Mouse (Mus musculus) liver (tissue): Measurements from ENCODE around the gene Dhrs7.

Experiments
- DNase-seq: peaks from one replicate; pipeline ENCODE4 v3.0.0-alpha.2; 2020; ENCODE audit warnings: mixed read lengths

The Dhrs7 gene

DNA sequence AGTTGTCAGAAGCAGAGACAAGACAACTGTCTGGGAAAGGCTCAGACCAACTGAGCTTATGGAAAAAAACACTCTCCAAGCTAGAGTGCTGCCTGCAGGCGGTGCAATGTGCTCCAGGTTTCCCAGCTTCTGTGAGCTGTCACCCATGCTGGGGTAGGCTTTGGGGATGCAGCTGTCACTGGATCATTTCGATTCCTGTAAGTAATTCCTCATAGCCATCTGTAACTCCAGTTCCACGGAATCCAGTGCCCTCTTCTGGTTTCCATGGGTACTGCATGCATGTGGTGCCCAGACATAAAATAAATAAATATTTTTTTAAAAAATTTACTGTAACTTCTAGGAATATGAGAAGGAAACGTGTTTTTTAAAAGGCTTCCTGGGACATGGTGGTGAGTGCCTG is 10.0 kb downstream of the Dhrs7 start:
- DNase-seq, result peak; percentile 54

DNA sequence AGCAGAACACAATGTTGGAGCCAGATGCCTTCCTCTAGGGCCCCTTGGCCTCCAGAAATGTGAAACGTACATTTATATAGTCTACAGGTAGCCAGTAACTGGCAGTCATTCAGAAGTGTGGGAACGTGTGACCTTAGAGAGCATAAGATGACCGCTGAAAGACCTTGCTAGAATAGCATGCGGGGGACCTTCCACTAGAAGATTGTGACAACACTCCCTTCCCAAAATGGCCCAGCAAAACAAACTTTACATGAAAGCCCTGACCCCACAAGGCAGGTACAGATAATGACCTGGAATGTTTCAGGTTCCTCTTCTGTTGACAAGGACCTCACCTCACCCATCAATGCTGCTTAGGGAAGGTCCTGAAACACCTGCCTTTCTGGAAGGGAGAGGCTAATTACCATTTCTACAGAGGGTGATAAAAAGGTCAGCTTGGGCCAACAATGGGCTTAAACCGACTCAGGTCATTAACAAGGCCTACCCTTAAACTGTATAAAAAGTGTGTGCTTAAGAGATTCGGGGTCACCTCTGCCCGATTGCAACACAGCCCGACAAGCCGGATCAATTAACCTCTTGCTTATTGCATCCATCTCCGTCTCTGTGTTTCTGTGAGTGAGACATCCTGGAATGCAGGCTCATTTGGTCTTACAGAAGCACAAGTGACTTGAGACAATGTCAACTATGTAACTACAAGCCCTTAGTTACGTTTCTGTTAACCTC is 14.9 kb downstream of the Dhrs7 start, which contains the start of gene Gm4756:
Gene Gm4756, minus strand, starts transcription at position 51 of the 720 bp plus-strand sequence.
- no peak for DNase-seq

DNA sequence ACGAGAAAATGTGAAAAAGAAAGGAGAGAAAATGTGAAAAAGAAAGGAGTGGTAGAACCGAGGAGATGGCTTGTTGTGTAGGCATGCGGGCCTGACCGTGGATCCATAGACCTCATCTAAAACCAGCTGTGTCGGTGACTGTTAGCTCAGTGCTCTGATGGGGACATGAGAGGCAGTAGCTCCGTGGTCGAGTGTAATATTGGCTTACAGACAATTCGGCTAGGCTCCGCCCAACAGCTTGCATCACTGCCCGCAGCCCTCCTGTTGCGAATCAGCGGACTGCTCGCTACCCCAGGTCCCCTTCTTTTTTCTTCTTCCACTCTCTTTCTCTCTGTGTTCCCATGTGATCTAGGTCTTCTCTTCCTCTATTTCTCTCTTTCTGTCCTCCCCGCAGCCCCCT is 15.8 kb downstream of the Dhrs7 start:
- DNase-seq, result no peak

DNA sequence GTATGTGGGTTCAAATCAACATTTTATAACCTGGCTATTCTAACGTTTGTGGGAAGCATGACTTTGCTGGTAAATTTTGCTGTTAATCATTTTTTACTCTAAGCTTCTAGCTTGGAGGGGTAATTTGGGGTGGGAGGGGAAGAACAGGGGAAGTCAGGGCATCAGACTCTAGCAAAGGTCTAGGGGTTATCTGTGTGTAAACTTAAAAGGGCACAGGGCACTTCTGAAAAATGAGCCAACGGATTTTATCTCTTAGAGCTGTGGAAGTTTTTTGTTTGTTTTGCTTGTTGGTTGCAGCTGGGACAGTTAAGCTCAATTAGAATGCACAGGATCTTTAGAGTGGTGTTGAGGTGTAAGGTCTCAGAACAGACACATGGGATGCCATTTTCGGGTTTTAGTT is 26.7 kb downstream of the Dhrs7 start:
- no peak for DNase-seq

DNA sequence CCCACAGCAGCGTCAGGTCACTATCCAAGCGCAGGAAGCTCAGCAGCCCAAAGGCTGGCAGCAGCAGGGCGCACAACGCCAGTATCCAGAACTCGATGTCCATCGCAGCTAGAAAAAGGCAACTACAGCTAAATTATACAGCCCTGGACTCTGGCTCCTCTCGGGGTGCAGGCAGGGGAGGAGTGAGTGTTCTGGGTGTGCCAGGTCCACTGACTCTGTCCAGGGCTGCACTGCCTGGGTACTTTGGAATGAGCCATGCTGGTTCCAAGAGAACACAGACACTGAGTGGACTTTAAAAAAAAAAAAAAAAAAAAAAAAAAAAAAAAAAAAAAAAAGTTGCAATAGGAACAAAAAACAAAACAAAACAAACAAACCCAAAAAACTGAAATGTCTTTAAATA is 36.0 kb downstream of the Dhrs7 start:
- no peak for DNase-seq

DNA sequence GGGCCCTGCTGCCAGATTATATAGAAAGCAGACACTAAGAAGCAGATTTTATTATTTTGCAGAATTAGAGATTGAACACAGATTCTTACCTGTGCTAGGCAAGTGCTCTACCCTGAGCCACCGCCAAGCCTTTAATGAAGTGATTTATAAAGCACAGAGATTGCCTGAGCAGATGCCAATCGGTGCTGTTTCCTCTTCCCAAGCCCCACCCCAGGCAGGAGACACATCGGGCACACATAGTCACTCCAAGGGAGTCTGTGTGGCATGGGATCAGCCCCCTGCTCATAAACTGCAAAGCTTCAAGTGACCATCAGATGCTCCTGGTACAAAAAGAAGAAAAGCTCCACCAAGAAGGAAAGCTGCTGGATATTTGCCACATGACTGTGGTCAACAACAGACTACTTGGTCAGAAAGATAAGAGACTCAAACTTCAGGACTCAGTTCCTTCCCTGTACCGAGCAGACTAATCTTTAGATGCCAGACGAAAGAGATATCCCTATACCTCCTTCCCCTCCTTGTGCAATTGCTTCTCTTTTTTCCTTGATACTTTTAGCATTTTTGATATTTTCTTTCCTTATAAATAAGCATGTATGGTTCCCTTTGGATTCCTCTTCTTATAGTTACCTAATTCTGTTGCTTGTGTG is 41.7 kb downstream of the Dhrs7 start:
- no peak for DNase-seq

DNA sequence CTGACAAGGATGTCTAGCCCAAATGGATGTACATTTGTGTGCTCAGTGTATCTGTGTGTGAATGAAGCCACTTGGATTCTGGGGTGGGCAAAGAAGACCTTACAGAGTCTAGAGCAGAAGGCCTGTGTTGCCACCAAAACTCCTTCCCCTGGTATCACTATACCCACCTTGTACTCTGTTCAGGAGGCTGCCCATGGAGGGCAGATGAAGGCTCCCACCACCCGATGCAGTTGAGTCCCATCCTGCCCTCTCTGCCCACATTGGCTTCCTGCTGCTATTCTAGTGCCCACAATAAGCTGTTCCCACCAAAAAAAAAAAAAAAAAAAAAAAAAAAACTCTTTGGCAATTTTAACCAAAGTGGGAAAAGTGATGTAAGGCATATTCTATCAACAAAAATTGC is 43.3 kb downstream of the Dhrs7 start:
- no peak for DNase-seq

DNA sequence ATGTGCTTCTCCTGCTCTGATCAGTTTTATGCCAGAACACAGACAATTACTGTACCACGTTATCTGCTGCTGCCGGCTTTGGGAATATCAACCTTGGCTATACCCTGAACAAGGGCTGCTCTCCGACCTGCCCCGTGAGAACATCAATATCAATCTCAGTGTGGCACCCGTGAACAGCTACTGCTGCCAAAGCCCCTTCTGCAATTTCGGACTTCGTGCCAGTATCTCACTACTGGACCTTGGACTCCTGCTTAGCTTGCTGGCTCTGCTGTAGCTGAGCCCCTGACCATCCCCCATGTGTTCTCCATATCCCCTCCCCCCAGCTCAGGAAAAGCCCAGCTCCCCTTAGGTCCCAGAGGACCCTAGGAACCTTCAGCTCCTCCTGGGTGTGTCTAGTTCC is 43.9 kb downstream of the Dhrs7 start:
- no peak for DNase-seq

DNA sequence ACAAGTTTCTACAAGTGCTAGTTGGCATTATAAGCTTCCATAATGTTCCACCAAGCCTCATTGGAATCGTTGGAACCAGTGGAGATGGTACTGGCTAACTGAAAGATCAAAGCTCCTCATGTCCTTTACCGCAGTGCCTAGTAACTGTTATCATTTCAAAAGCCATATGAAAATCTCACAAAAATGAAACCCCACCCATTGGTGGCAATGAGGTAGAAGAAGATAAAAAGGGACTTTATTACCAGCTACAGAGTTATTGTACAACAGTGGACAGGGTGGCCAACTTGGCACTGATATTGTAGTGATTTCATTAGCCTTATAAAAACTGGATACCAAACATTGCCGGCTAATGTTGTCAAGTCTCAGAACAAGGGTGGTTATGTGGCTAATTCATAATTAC is 52.7 kb downstream of the Dhrs7 start:
- no peak for DNase-seq
